Mouse (Mus musculus) liver, embryonic 16.5 days (tissue): ENCODE results near the gene Slc16a6. TPM values are rescaled to one million over a fixed set of nuclear protein-coding genes. Genes with fewer than 3 reads are reported as not detected.
A peak's percentile ranks its signal among the peaks of the same experiment; 100 is the strongest.

Experiments used
- ATAC-seq: fragments of 200-750 bp; cut with Nextera tagmentation; 2 replicates; pipeline ENCODE4 v1.8.0; 2017; ENCODE audit warnings: low read depth, mild to moderate bottlenecking, moderate number of reproducible peaks, moderate library complexity
- H3K27ac ChIP-seq: fragments of 300-500 bp; sonication (generic); 2 replicates; pipeline ENCODE4 v1.5.1; 2014; ENCODE audit warnings: mild to moderate bottlenecking, low read length
- H3K27me3 ChIP-seq: fragments of 300-500 bp; sonication (generic); 2 replicates; pipeline ENCODE4 v1.6.1; 2014; ENCODE audit warnings: low read depth, low read length, mixed read lengths; ENCODE audit not compliant: control insufficient read depth, insufficient read depth
- H3K36me3 ChIP-seq: fragments of 300-500 bp; sonication (generic); 2 replicates; pipeline ENCODE4 v1.6.1; 2014; ENCODE audit warnings: mild to moderate bottlenecking; ENCODE audit not compliant: control insufficient read depth, insufficient read depth
- H3K4me1 ChIP-seq: fragments of 300-500 bp; sonication (generic); 2 replicates; pipeline ENCODE4 v1.6.1; 2014; ENCODE audit warnings: low read depth, low read length, mixed read lengths; ENCODE audit not compliant: control insufficient read depth
- H3K4me2 ChIP-seq: fragments of 300-500 bp; sonication (generic); 2 replicates; pipeline ENCODE4 v1.6.1; 2014; ENCODE audit warnings: low read depth, low read length, mixed read lengths
- H3K4me3 ChIP-seq: fragments of 300-500 bp; sonication (generic); 2 replicates; pipeline ENCODE4 v1.5.1; 2014; ENCODE audit warnings: low read depth, mild to moderate bottlenecking, low read length
- H3K9ac ChIP-seq: fragments of 300-500 bp; sonication (generic); 2 replicates; pipeline ENCODE4 v1.6.1; 2014; ENCODE audit warnings: low read depth, low read length
- H3K9me3 ChIP-seq: fragments of 300-500 bp; sonication (generic); replicated peaks from 2 replicates; pipeline ENCODE4 v1.6.1; 2016; ENCODE audit warnings: low read length; ENCODE audit not compliant: control insufficient read depth
- WGBS: fragments of 180-500 bp; shearing (Covaris S2); extraction: QIAGEN DNeasy Blood & Tissue Kit; methylation state at CpG from one replicate; pipeline ENCODE4 v1.1.7; 2014; ENCODE audit not compliant: insufficient replicate concordance; 5-methylcytosine and 5-hydroxymethylcytosine counted together
- polyA plus RNA-seq: library from polyadenylated mRNA; unstranded; fragments of >200 nt; fragmentation: Nextera tagmentation; extraction: Ambion mirVana; gene quantifications from 2 replicates; pipeline ENCODE4 v1.2.1, GENCODE M21; 2015

Slc16a6 gene
- polyA plus RNA-seq, 1 experiment from 2014 or later = 32.0 TPM

- Histone ChIP-seq H3K4me3 (no peak overlapping the region), H3K36me3 (peaks cover 26% of the 10 kb centered on the region), H3K9ac (no peak overlapping the region), H3K27me3 (no peaks in the 10 kb centered on the region), H3K27ac (peak overlapping the region; percentile 45; the same call in 1 of the 2 replicates), H3K9me3 (no peaks in the 10 kb centered on the region), H3K4me2 (no peak overlapping the region), H3K4me1 (peaks cover 53% of the 10 kb centered on the region)
- ATAC-seq = no peak
- WGBS = 60% methylated on average over 5 of the region's 5 CpGs
Observed at GRCm38 (mm10) chr11:109468133-109468532, 5.3 kb downstream of the Slc16a6 start.

GRCm38 (mm10) chr11:109466987-109467386 is 6.4 kb downstream of the Slc16a6 start:
- Histone ChIP-seq H3K9ac (no peak overlapping the region), H3K4me1 (peaks cover 53% of the 10 kb centered on the region), H3K4me2 (no peak overlapping the region), H3K27me3 (no peaks in the 10 kb centered on the region), H3K27ac (no peak overlapping the region; the same call in 1 of the 2 replicates), H3K36me3 (peaks cover 38% of the 10 kb centered on the region), H3K4me3 (no peak overlapping the region), H3K9me3 (no peaks in the 10 kb centered on the region)
- no peak for ATAC-seq
- WGBS = 81% methylated on average over 8 of the region's 8 CpGs

- Histone ChIP-seq H3K27ac (peak overlapping the region; percentile 70), H3K4me2 (peak overlapping the region; percentile 40), H3K4me3 (peak overlapping the region; percentile 3; the same call in 1 of the 2 replicates), H3K9me3 (no peaks in the 10 kb centered on the region), H3K4me1 (peaks cover 41% of the 10 kb centered on the region), H3K27me3 (no peaks in the 10 kb centered on the region), H3K36me3 (peaks cover 50% of the 10 kb centered on the region), H3K9ac (peak overlapping the region; percentile 11; the same call in 1 of the 2 replicates)
- peak; percentile 93 for ATAC-seq
- 55% methylated on average over 4 of the region's 4 CpGs for WGBS
Observed at GRCm38 (mm10) chr11:109465068-109465467, 8.3 kb downstream of the Slc16a6 start.

- WGBS = 51% methylated on average over 5 of the region's 5 CpGs
- H3K9ac ChIP-seq = no peak overlapping the region
- peaks cover 10% of the 10 kb centered on the region for H3K4me1 ChIP-seq
- no peak for ATAC-seq
- H3K27ac ChIP-seq = no peak overlapping the region; the same call in 1 of the 2 replicates
- H3K27me3 ChIP-seq = no peaks in the 10 kb centered on the region
- H3K4me2 ChIP-seq = no peak overlapping the region
- peaks cover 72% of the 10 kb centered on the region for H3K36me3 ChIP-seq
- H3K4me3 ChIP-seq = no peak overlapping the region
- no peaks in the 10 kb centered on the region for H3K9me3 ChIP-seq
Observed at GRCm38 (mm10) chr11:109460586-109460985, 12.8 kb downstream of the Slc16a6 start.

GRCm38 (mm10) chr11:109458165-109458564 is 15.2 kb downstream of the Slc16a6 start:
- no peak overlapping the region for H3K9ac ChIP-seq
- no peak for ATAC-seq
- WGBS = 95% methylated on average over 11 of the region's 11 CpGs
- H3K36me3 ChIP-seq = peaks cover 84% of the 10 kb centered on the region
- no peaks in the 10 kb centered on the region; the same call in 1 of the 2 replicates for H3K4me1 ChIP-seq
- no peaks in the 10 kb centered on the region for H3K27me3 ChIP-seq
- no peak overlapping the region for H3K27ac ChIP-seq
- no peaks in the 10 kb centered on the region for H3K9me3 ChIP-seq
- no peak overlapping the region for H3K4me3 ChIP-seq
- H3K4me2 ChIP-seq = no peak overlapping the region

- Histone ChIP-seq H3K27ac (no peak overlapping the region), H3K9ac (no peak overlapping the region), H3K9me3 (no peaks in the 10 kb centered on the region), H3K36me3 (peaks cover 82% of the 10 kb centered on the region), H3K4me1 (no peaks in the 10 kb centered on the region), H3K4me3 (no peak overlapping the region), H3K4me2 (no peak overlapping the region), H3K27me3 (no peaks in the 10 kb centered on the region)
- no peak for ATAC-seq
- 88% methylated on average over 5 of the region's 5 CpGs for WGBS
Observed at GRCm38 (mm10) chr11:109456261-109456660, 17.1 kb downstream of the Slc16a6 start.

- Histone ChIP-seq H3K9ac (no peak overlapping the region), H3K9me3 (no peaks in the 10 kb centered on the region), H3K4me2 (no peak overlapping the region), H3K36me3 (peaks cover 52% of the 10 kb centered on the region), H3K4me1 (no peaks in the 10 kb centered on the region; the same call in 1 of the 2 replicates), H3K4me3 (no peak overlapping the region), H3K27ac (no peak overlapping the region), H3K27me3 (no peaks in the 10 kb centered on the region)
- WGBS = 50% methylated on average over 11 of the region's 11 CpGs
- 0 out of 2 replicates have a peak, but pooled peaks have one; percentile 24 for ATAC-seq
Observed at GRCm38 (mm10) chr11:109451169-109451568, 22.2 kb downstream of the Slc16a6 start.

GRCm38 (mm10) chr11:109445438-109446035 is 27.9 kb downstream of the Slc16a6 start:
- Histone ChIP-seq H3K4me2 (no peak overlapping the region), H3K4me1 (peaks cover 10% of the 10 kb centered on the region), H3K27ac (no peak overlapping the region), H3K4me3 (no peak overlapping the region), H3K9me3 (no peaks in the 10 kb centered on the region), H3K27me3 (no peaks in the 10 kb centered on the region), H3K36me3 (peaks cover 8% of the 10 kb centered on the region), H3K9ac (no peak overlapping the region)
- ATAC-seq = peak; percentile 80
- 41% methylated on average over 13 of the region's 13 CpGs for WGBS

GRCm38 (mm10) chr11:109444600-109444999 is 28.8 kb downstream of the Slc16a6 start:
- Histone ChIP-seq H3K4me2 (no peak overlapping the region), H3K9me3 (no peaks in the 10 kb centered on the region), H3K4me3 (no peak overlapping the region), H3K36me3 (peaks cover 1% of the 10 kb centered on the region), H3K27me3 (no peaks in the 10 kb centered on the region), H3K4me1 (peaks cover 19% of the 10 kb centered on the region), H3K9ac (no peak overlapping the region), H3K27ac (no peak overlapping the region)
- no peak for ATAC-seq
- 48% methylated on average over 7 of the region's 7 CpGs for WGBS
